Mouse (Mus musculus) c-Kit-positive CD71-negative TER-119-negative erythroid progenitor cells, embryonic 14.5 days (primary cell): ENCODE data around the gene Aasdh.

ENCODE experiments used
- DNase-seq: peaks from one replicate; pipeline ENCODE4 v3.0.0-alpha.2; 2013; ENCODE audit warnings: low read depth

Aasdh gene

DNA sequence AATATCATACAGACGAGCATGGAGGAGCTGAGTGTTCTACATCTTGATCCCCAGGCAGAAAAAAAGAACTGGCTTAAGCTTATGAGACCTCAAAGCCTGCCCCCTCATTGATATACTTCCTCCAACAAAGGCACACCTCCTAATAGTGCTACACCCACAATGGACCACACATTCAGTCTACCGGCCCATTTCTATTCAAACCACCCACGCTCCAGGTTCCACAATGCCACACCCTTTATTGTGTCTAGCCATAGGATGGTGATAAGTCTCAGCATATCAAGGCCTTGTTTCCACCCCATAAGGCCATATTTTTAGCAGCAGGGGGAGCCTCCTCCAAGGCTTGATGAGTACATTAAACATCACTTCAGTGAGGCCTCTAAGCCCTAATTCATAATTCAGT is 5.5 kb upstream of the Aasdh start:
- no peak for DNase-seq

DNA sequence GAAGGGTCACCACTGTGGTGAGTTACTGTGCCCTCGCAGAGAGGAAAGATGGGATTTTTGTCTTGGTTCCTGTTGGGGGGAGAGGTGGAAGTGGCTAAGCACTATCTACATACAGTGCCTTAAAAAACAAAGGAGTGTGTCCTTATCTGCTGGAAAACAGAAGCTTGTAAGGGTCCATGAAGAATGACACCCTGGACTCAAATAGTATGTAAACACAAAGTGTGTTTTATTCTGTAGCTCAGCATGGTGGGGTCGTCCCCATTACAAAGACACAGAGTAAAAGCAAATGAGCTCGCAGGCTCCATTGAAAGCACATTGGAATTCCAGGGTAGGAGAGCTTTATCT is 813 bp upstream of the Aasdh start:
- DNase-seq: no peak

DNA sequence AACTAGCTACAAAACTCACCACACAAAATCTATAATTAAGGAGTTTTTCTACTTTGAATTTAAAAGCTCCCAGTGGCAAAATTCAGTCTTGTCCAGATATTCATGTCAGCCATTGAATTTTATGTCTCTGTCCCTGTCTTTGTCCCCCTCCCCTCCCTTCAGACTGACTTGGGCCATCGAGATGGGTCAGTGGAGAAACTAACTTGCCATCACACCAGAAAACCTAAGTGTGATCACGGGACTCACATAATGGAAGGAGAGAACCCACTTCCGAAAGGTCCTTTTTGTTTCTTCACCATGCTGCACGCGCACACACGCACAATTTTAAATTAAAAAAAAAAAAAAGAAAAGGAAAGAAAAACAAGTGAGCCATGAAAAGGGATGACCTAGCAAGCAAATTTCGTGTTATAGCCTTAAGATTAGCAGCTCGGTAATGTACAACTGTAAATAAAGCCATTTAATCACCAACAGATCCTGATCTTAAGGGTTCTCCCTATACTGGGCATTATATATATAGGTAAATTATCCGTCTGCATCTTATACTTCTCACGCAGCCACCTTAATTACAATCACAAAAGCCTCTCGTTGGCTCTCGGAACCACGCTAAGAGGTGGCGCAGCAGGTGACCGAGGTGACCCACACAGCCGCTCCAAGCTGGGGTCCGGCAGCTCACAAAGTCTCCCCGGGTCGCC is 455 bp downstream of the Aasdh start:
- DNase-seq: no peak

DNA sequence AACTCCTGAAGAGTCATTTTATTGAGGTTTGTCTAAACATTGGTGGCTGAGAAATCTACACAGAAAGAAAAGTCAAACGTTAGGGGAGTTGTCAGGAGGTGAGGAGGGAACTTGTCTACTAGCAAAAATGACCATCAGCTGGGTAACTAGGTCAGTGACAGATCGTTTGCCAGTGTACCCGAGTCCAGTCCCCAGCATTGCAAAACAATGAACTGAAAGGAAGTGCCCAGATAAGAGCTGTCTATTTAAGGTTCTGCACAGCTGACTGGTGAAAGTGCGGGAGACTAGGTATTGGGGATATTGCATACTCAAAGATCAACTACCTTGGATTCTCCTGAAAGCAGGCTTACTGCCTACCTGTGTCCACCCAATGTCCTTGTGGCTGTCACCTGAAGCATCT is 3.2 kb downstream of the Aasdh start:
- DNase-seq: no peak

DNA sequence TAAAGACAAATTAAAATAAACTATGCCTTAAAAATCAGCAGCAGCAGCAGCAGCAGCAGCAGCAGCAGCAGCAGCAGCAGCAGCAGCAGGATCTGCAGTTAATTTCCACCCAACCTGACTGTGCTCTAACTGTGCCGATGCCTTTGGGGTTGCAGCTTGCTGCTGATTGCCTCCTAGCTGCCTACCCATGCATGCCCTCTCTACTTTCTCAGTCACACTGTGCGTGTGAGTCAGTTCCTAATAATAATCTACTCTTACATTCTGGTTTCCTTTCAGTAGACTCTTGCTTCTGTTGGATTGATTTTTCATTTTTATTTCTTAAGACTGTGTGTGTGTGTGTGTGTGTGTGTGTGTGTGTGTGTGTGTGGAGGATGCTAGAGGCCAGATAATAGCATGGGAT is 12.2 kb downstream of the Aasdh start:
- DNase-seq: no peak

DNA sequence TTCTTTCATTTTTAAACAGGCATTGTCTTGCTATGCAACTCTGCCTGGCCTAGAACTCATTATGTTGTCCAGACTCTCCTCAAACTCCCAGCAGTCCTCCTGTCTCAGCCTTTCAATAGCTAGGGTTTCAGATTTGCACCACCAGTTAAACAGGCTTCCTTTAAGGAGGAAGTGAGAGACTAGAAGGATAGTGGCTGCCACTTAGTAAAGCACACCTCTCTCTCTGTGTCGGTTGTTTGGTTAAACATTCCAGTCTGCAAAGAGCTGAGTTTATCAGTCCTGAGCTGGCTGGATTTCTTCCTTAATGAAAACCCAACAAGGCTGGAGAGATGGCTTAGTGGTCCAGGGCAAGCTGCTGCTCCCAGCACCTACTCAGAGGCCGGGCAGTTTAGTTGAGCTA is 12.7 kb downstream of the Aasdh start:
- DNase-seq: no peak

DNA sequence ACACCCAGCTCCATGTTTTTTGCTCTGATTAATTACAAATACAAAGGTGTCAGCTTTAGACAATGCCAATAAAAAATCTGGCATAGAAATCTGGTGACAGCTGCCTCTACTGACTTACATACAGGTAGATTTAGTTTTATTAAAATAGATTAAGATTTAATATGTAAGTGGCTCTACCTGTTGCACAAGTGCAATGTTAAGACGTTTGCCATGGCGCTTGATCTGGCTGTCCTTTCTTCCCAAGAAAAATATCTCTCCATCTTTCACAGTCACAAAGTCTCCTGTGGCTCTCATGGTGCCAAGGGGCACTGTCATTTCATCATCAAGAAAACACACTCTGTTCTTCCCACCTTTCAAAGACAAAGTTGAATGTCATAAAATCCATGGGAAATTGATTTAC is 18.3 kb downstream of the Aasdh start:
- no peak for DNase-seq

DNA sequence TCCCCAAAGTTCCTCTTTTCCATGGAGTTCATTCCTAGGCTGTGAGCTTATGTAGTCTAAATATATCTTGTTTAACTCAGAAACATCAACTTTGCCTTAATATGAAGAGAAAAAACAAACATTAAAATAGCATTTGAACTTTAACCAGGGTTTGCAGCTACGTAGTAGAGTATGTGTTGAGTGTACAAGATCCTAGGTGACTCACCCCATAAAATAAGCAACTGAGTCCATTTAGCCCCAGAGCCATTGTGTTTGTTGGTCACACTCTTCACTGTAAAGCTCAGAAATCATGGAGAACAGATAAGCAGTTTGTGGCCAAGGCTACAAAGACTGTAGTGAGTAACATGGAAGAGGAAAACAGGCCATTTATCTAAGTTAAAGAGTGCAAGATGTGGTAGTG is 21.2 kb downstream of the Aasdh start:
- no peak for DNase-seq

DNA sequence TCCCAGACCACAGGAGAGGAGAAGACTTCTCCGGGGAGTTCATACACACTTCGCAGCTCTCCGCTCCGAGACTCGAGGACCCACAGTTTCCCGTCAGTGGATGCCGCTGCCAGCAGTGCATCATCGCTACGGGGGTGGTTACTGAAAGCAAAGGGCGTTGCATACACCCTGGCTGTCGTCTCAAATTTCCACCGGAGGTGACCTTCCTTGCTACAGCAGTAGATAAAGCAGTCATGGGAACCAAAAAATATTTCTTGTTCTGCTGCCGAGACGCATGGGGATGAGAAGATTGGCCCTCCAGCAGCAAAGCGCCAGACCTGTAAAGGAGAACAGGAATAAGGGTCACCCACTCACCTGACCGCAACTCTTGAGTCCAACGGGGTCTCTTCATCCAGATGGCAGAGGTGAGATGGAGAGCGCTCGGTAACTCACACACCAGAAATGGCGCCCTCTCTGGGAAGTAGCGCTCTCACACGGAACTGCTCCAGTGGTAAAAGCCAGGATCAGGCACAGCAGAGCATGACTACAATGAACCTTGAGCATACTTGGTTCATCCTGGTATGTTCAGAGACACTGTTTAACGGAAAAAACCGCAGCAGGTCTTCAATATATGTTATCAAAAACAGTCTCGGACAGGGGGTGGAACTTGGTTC is 29.1 kb downstream of the Aasdh start:
- DNase-seq: no peak

DNA sequence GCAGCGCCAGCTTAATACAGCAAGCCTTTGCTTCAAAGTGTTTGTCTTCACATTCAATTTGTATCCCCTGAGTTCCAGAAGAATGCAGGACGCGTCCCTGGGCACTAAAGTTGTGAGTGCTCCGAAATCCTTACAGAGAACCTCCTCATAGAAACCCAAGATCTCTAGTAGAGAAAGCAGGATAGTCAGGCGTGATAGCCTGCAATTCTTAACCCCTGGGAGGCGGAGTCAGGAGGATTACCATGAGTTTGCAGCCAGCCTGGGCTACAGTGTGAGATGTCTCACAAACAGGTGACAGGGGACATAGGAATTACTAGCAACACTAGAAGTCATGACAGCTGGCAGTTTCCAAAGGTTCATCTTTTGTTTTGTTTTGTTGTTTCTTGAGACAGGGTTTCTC is 35.8 kb downstream of the Aasdh start:
- no peak for DNase-seq

DNA sequence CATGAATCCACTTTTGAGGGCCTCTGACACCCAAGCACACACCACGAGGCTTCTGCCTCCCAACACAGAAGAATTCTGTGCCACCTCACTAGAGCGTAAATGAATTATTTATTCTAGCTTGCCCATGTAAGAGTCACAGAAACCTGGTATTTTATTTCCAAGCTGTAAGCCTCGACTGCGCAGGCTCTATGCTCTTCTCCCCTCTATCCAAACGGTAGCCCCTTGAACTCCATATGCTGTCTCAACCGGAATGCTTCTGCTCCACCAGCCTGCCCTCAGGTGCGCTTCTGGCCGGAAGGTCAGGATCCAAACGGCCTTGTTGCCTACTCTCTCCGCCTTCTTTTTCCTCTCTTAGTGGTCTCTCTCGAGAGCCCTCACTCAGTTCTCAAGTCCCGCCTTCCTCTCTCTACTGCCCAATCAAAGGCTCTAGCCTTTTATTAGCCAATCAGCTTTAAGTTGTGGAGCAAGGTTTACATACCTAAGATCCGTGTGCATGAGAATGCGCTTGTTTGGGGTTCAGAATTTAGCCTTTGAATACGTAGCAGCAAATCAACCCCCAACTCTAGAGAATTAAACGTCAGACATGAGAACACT is 36.5 kb downstream of the Aasdh start:
- no peak for DNase-seq

DNA sequence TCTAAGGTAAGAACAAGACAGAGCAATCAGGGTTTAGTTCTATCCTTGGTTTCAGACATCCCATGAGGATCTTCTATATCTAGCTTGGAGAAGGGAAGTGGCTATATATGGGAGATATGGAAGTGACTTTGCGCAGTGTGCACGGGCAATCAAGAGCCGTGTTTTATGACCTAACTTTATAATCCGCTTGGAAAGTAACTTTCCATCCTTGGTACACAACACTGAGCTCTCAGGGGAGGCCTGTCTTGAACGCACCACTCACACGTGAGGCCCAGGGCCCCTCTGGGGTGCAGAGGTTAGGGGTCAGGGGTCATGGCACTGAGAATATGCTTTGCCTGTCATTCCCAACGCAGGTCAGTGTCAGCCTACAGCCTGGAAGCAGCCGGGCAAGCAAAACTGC is 38.5 kb downstream of the Aasdh start:
- DNase-seq: no peak

DNA sequence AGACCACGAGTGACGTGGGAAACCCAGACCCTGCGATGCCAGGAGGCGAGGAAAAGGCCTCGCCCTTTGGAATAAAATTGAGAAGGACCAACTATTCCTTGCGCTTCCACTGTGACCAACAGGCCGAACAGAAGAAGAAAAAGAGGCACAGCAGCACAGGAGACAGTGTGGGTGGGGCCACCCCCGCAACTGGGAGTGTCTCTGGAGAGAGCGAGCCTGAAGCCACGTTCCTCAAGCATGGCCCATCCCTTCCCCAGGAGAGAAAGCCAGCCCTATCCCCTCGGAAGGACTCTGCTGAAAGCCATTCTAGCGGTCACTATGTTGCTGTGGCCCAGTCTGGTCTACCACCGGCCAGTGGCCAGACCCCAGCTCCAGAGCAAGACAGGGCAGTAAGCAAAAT is 46.9 kb downstream of the Aasdh start:
- DNase-seq: no peak

DNA sequence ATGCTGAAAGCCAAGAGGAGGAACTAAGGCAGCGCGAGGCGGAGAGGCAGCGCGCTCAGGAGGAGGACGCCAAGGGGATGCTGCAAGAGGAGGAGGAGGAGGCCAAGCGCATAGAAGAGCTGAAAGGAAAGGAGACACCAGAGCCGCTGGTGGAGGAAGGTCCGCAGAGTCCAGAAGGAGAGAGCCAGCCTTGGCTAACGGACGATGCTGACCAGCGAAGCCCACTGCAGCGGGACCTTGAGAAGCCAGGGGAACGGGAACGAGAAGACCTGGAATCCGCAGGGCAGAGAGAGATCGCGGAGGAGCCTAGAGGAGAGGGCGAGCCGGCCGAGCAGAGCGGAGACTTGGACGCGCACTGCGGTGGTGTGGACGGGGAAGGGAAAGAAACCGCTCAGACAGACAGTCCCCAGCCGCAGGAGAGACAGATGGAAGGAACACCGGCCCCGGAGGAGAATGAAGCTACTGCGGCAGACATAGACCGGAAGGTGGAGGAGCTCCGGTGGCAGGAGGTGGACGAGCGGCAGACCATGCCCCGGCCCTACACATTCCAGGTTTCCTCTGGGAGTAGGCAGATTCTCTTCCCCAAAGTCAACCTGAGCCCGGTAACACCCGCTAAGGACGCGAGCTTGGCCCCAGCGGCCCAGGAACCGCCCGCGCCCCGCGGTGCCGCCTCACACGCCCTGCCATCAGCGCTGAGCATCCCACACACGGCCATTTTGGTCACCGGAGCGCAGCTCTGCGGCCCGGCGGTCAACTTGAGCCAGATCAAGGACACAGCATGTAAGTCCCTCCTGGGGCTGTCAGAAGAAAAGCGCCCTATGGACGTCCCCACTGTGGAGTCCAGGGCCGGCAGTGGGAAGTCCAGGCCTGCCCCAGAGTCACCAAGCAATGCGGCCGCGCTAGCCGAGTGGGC is 48.0 kb downstream of the Aasdh start:
- no peak for DNase-seq

DNA sequence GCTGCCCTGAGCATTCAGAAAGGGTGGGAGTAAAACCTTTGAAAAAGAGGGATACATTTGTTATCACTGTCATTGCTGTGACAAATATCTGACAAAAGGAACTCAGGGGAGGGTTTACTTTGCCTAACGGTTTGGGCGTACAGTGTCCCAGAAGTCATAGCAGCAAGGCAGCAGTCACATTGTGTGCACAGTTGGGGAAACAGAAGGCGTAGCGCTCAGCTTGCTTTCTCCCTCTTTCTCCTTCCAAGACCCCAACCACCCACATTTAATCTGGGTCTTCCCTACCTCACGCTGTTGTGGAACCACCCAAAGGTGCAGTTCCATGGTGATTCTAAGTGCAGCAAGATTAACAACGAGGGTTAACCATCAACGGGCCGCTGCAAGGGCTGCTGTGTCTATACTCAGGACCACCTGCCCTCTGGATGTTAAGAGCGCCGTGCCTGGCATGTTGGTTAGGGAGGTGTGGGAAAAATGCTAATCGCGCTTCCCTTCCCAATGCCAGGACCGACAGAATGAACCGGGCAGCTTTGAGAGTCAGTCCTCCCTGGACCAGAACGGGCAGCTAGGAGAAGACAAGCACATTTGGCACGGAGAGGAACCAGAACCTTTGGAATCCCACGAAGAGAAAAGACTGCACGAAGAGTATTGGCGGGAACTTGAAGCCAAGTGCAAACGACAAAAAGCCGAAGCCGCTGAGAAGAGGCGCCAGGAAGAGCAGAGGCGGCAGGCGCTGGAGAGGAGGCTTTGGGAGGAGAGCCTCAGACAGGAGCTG is 49.3 kb downstream of the Aasdh start:
- no peak for DNase-seq

DNA sequence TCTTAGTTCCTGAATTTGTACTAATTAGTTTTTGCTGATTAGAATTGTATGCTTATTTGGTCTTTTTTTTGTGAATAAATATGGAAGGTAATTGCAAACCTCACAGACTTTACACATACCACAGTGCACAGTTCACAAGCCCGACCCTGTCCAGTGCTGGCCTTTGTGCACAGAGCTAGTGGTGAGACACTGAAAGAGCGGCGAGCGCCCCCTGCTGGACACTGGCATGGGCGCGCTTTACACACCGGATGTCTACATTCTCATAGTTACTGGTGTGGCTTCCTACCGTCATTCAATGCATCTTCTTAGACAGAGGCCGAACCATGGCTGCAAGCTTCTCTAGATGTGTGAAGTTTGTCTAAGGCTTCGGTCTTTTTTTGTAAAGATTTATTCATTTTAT is 51.8 kb downstream of the Aasdh start:
- DNase-seq: peak; percentile 72

DNA sequence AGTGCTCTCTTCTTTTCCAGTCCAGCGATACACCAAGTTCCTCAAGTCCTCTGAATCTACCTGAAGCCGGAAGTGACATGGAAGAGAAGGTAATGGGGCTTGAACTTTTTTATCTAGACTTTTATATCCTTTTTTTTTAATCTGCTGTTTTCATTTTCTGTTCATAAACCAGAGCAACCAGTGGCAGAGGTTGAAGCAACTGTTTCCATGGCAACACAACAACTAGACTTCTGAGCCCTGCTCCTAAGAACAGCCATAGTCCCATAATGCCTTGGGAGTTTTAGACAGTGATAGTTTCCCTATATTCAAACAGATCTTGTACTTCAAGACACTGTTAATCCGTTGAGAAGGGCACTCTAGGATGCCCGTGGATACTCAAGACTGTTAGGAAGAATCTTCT is 54.0 kb downstream of the Aasdh start:
- no peak for DNase-seq

DNA sequence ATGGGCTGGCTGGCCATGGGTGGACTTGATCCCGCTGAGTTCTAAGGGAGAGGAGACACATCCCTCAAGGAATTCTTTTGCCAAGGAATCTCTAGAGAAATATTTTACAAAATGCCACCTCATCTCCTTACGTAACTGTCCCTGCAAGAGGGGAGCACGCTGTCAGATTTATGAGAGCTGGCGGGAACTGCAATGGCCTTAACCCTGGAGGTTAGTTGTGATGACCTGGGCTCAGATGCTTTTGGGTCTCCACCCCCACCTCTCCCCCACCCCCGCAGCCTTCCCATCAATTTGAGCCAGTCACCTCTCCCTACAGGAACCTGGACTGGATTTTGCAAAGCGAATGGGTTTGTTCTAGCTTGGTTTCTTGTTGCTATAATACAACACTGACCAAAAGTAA is 58.2 kb downstream of the Aasdh start:
- no peak for DNase-seq

DNA sequence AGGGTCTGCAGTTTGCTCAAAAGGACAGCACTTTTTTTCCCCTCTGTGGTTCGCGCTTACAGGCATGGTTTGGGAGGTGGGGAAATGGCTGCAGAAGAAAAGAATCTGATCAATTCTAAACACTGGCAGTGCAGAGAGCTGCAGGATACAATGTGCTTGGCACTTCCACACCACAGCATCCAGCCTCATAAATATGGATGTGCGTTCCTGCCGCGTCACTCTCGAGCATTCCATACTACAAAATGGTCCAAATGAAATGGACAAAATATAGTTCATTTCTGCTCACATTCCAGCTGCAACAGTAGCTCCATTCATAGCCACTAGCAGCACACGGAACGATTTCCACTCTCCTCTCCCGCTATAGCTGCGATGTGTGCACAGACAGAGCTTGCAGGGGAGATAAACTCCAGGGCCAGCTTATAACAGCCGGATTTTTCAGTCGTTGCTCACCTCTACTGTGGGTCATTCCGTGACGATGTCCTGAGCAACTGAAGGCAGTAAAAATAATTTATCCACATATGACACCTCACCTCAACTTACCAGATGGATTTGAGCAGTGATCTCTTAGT is 60.6 kb downstream of the Aasdh start:
- DNase-seq: no peak

DNA sequence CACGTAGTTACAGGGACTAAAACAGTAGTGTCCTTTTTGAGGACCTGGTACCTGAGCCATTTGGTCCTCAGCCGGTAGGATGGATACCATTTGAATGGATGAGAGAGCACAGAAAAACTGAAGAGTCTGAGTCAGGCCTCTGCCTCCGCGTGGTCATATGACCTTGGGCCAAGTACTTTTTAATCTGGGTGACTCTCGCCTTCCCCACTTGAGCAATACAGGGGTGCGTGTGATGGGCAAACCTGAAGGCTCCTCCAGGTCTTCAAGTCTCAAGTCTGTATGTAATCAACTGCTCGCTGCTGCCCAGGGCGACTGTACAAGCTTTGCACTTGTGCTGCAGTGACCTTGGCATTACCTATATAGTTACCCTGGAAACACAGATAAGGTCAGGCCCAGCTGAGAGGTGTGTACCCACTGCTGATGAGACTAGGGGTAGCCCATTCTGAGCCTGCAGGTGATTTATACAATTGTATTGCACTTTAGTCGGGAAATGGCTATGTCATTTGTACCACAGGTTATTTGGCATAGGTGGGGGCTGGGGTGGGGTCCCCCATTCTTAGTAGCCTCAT is 61.4 kb downstream of the Aasdh start:
- no peak for DNase-seq

DNA sequence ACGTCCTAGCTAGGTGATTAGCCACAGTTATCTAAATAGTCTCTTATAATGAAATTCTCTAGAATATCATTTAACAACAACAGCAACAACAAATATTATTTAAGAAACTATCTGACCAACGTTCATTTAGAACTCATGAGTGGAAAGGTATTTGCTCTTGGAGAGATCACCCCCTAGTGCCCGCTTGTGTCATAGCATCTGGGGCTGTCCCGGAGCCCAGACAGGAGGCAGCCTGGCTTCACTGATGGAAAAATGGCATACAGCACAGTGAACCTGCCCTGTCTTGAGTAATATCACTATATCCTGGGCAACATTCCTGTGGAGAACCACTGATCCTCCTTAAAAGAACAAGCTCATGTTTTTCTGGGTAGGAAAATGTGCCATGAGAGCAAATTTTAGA is 61.9 kb downstream of the Aasdh start:
- peak; percentile 35 for DNase-seq
